Comparison of ENCODE assay signal across 22 mouse cellular contexts in genomic region chr2:130538876-130539546, GRCm38 (mm10). TPM values are rescaled to one million over a fixed set of nuclear protein-coding genes. Genes with fewer than 3 reads are reported as not detected.
DNase-seq lines count a peak whose midpoint lies in the region; ATAC-seq and TF ChIP-seq lines count a peak whose summit lies in the region.
"Had no signal": no experiment of that assay in that cellular context is flagged by ENCODE, and none has a peak within 500 bp of the region (broad histone marks: within the 10 kb centered on the region; RNA-seq: fewer than 3 reads in every experiment).

No protein-coding gene starts in this region.

- no peaks in the 10 kb centered on the region for H3K27me3 ChIP-seq in kidney, embryonic 16.5 days (ENCODE audit: insufficient read depth, low read length)
- H3K27me3 ChIP-seq: heart, embryonic 12.5 days; limb, embryonic 13.5 days; midbrain, embryonic 12.5 days had no signal

- TF ChIP-seq POLR2A in lung, adult 2 months (IDR thresholded peaks at IDR 0.05; ENCODE audit: borderline replicate concordance, extremely low read depth, low read depth, low read length): no peak

- no peak overlapping the region for H3K9ac ChIP-seq in kidney, embryonic 16.5 days (replicated peaks; ENCODE audit: low read length)
- H3K9ac ChIP-seq: forebrain, postnatal 0 days; heart, embryonic 12.5 days; limb, embryonic 13.5 days; midbrain, embryonic 12.5 days had no signal

- no peak overlapping the region for H3K4me3 ChIP-seq in kidney, embryonic 16.5 days (ENCODE audit: low read length)
- H3K4me3 ChIP-seq in lung, adult 2 months (replicated peaks; ENCODE audit: extremely low read depth, low read depth, low read length): no peak overlapping the region
- H3K4me3 ChIP-seq: heart, embryonic 12.5 days; limb, embryonic 13.5 days; midbrain, embryonic 12.5 days had no signal

- peak; percentile 79 for ATAC-seq in activated CD4-positive, CD25-positive, alpha-beta regulatory T cell, adult 4 months
- ATAC-seq in megakaryocyte-erythroid progenitor cell, adult 5-6 weeks (replicated peaks; ENCODE audit: low FRiP score, low TSS enrichment, poor library complexity, severe bottlenecking): peak; percentile 48
- no peak for ATAC-seq in kidney, embryonic 16.5 days (ENCODE audit: low FRiP score, low TSS enrichment)
- ATAC-seq: forebrain, postnatal 0 days; intestine, postnatal 0 days had no signal

- H3K9me3 ChIP-seq in kidney, embryonic 16.5 days (ENCODE audit: low read length): no peaks in the 10 kb centered on the region
- H3K9me3 ChIP-seq: heart, embryonic 12.5 days; limb, embryonic 13.5 days; midbrain, embryonic 12.5 days had no signal

- no peak for TF ChIP-seq CTCF in lung, adult 2 months (IDR thresholded peaks at IDR 0.05; ENCODE audit: insufficient read depth, low read length)

- H3K4me1 ChIP-seq in kidney, embryonic 16.5 days (ENCODE audit: insufficient read depth, low read length): no peaks in the 10 kb centered on the region
- H3K4me1 ChIP-seq in lung, adult 2 months (ENCODE audit: control insufficient read depth, insufficient read depth, low read length): no peaks in the 10 kb centered on the region
- H3K4me1 ChIP-seq: heart, embryonic 12.5 days; limb, embryonic 13.5 days; midbrain, embryonic 12.5 days had no signal

- WGBS in kidney, embryonic 16.5 days: 94% methylated on average over 8 of the region's 8 CpGs
- WGBS in lung, adult 2 months: 87% methylated on average over 8 of the region's 8 CpGs

- peaks cover 59% of the 10 kb centered on the region for H3K36me3 ChIP-seq in kidney, embryonic 16.5 days (ENCODE audit: insufficient read depth, low read length)

- DNase-seq in spleen, postnatal 36 days (ENCODE audit: low spot score in 2 of 2): peak; percentile 19 to 27
- DNase-seq in spleen, postnatal 14 days (ENCODE audit: low spot score in 2 of 2): no peak
- DNase-seq in cerebellum, postnatal 14 days: no peak
- DNase-seq in lung, adult 2 months: no peak
- DNase-seq: adrenal gland, postnatal 36 days; cerebellum, adult 11 months; embryo, embryonic 11 days; forebrain, postnatal 0 days; gastrocnemius, postnatal 14 days; kidney, postnatal 4 days; lung, postnatal 10 days; right cerebral cortex, postnatal 25 days had no signal

- no peak overlapping the region for H3K4me2 ChIP-seq in kidney, embryonic 16.5 days (replicated peaks; ENCODE audit: low read depth, low read length)
- H3K4me2 ChIP-seq: heart, embryonic 12.5 days; limb, embryonic 13.5 days; midbrain, embryonic 12.5 days had no signal

- no peak overlapping the region for H3K27ac ChIP-seq in kidney, embryonic 16.5 days (ENCODE audit: low read length)
- H3K27ac ChIP-seq: limb, embryonic 13.5 days; midbrain, embryonic 12.5 days had no signal

RNA-seq across cellular contexts. Expression of gene Mrps26, which starts 24.5 kb away (rescaled TPM):
- polyA plus RNA-seq in activated CD4-positive, CD25-positive, alpha-beta regulatory T cell, adult 4 months (2017; shearing (Covaris generic)): 10 to 100 TPM; 25.4 to 31.1 TPM
- total RNA-seq in megakaryocyte-erythroid progenitor cell, adult 5-6 weeks (2014; fragmentation: Nextera tagmentation): 101 and 111 TPM in 2 replicates
- total RNA-seq in megakaryocyte-erythroid progenitor cell, adult 5-6 weeks (2017): 58.3 and 88.6 TPM in 2 replicates
- 98.5 and 104 TPM in 2 replicates for polyA plus RNA-seq in kidney, embryonic 16.5 days (2015; fragmentation: Nextera tagmentation; extraction: Ambion mirVana)
- 46.3 and 66.6 TPM in 2 replicates for polyA plus RNA-seq in lung, adult 2 months (2012; rRNA removed)

RNA-seq across cellular contexts. Expression of gene Oxt, which starts 37.0 kb away (rescaled TPM):
- polyA plus RNA-seq in activated CD4-positive, CD25-positive, alpha-beta regulatory T cell, adult 4 months (2017; shearing (Covaris generic)): not detected
- total RNA-seq in megakaryocyte-erythroid progenitor cell, adult 5-6 weeks (2014; fragmentation: Nextera tagmentation): not detected in 2 replicates
- total RNA-seq in megakaryocyte-erythroid progenitor cell, adult 5-6 weeks (2017): not detected in 2 replicates
- polyA plus RNA-seq in kidney, embryonic 16.5 days (2015; fragmentation: Nextera tagmentation; extraction: Ambion mirVana): 0.32 TPM in 1 of 2 replicates, not detected in the other
- polyA plus RNA-seq in lung, adult 2 months (2012; rRNA removed): 0.28 TPM in 1 of 2 replicates, not detected in the other
- total RNA-seq: adrenal gland, postnatal 36 days; gastrocnemius, postnatal 14 days; layer of hippocampus, postnatal 25 days had no signal
- polyA plus RNA-seq: heart, embryonic 12.5 days; hindbrain, embryonic 11.5 days; intestine, postnatal 0 days; limb, embryonic 13.5 days; midbrain, embryonic 12.5 days; stomach, embryonic 14.5 days had no signal

RNA-seq across cellular contexts. Expression of gene Avp, which starts 43.3 kb away (rescaled TPM):
- polyA plus RNA-seq in activated CD4-positive, CD25-positive, alpha-beta regulatory T cell, adult 4 months (2017; shearing (Covaris generic)): not detected
- not detected in 2 replicates for total RNA-seq in megakaryocyte-erythroid progenitor cell, adult 5-6 weeks (2014; fragmentation: Nextera tagmentation)
- not detected in 2 replicates for total RNA-seq in megakaryocyte-erythroid progenitor cell, adult 5-6 weeks (2017)
- polyA plus RNA-seq in kidney, embryonic 16.5 days (2015; fragmentation: Nextera tagmentation; extraction: Ambion mirVana): not detected in 2 replicates
- polyA plus RNA-seq in lung, adult 2 months (2012; rRNA removed): 0.26 TPM in 1 of 2 replicates, not detected in the other
- total RNA-seq: adrenal gland, postnatal 36 days; gastrocnemius, postnatal 14 days had no signal
- polyA plus RNA-seq: hindbrain, embryonic 11.5 days; intestine, postnatal 0 days; limb, embryonic 13.5 days; midbrain, embryonic 12.5 days; stomach, embryonic 14.5 days had no signal

Comparison
In these comparisons a context has a peak if more than half of its experiments do, and no peak if none do; other contexts are left out.
1. DNase-seq: peak in spleen, postnatal 36 days (2 of 2); none in spleen, postnatal 14 days (0 of 2), cerebellum, postnatal 14 days (0 of 2) and lung, adult 2 months (single experiment).